Mouse (Mus musculus) left cerebral cortex, adult 9 months (tissue): ENCODE results near the gene Lta.

Source experiments
- DNase-seq, 2 experiments: peaks; one replicate each; pipeline ENCODE4 v3.0.0; 2022; ENCODE audit warnings: low spot score in 2 of 2

Gene Lta

GRCm38 (mm10) chr17:35159638-35160037 is 45.5 kb downstream of the Lta start:
- DNase-seq: no peak

- no peak for DNase-seq
Observed at GRCm38 (mm10) chr17:35158850-35159593, 46.1 kb downstream of the Lta start.

GRCm38 (mm10) chr17:35157661-35158175 is 47.4 kb downstream of the Lta start:
- DNase-seq: no peak

- DNase-seq: no peak
Observed at GRCm38 (mm10) chr17:35157254-35157653, 47.9 kb downstream of the Lta start.

- DNase-seq: no peak
Observed at GRCm38 (mm10) chr17:35156461-35157200, 48.5 kb downstream of the Lta start.

- no peak for DNase-seq
Observed at GRCm38 (mm10) chr17:35155451-35155850, 49.7 kb downstream of the Lta start.

- DNase-seq: no peak
Observed at GRCm38 (mm10) chr17:35154616-35155015, 50.5 kb downstream of the Lta start.

GRCm38 (mm10) chr17:35153931-35154330 is 51.2 kb downstream of the Lta start:
- DNase-seq: no peak
